In the genomic region with DNA sequence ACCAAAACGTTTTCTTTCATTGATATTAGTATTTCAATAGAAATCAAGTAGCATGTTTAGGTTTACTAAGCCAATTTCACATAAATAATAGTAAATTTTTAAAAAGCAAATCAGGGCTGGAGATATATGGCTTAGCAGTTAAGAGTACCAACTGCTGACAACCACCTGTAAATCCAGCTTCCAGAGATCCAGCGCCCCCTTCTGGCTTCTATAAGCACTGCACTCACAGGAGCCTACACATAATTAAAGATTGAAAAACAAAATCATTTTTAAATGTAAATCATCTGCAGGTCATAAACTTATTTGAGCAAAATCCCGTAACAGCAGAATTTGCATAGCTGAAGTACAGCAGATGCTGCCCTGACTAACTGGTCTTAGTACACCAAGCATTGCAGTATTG, we compare ENCODE assay signal across 27 mouse cellular contexts. TPM values are rescaled to one million over a fixed set of nuclear protein-coding genes. Genes with fewer than 3 reads are reported as not detected.
DNase-seq lines count a peak whose midpoint lies in the region; ATAC-seq and TF ChIP-seq lines count a peak whose summit lies in the region.
"Had no signal": no experiment of that assay in that cellular context is flagged by ENCODE, and none has a peak within 500 bp of the region (broad histone marks: within the 10 kb centered on the region; RNA-seq: fewer than 3 reads in every experiment).

No protein-coding gene starts in this region.

- TF ChIP-seq POLR2A in heart, adult 2 months (IDR thresholded peaks at IDR 0.05; ENCODE audit: insufficient read depth, low read depth, low read length) = no peak
- no peak for TF ChIP-seq POLR2A in liver, adult 2 months (IDR thresholded peaks at IDR 0.05; ENCODE audit: extremely low read depth, insufficient read depth, low read length)
- TF ChIP-seq POLR2A in CH12.LX (IDR thresholded peaks at IDR 0.05; ENCODE audit: low read depth, low read length) = no peak

- 0 out of 2 replicates have a peak, but pooled peaks have one; percentile 8 for TF ChIP-seq CTCF in heart, adult 2 months (IDR thresholded peaks at IDR 0.05)
- no peak for TF ChIP-seq CTCF in liver, adult 2 months (IDR thresholded peaks at IDR 0.05; ENCODE audit: low read depth, low read length)
- TF ChIP-seq CTCF in CH12.LX (conservative IDR thresholded peaks at IDR 0.05 in 1 of 2, IDR thresholded peaks at IDR 0.05 in 1 of 2; ENCODE audit: low read depth in 2 of 2, low read length in 2 of 2) = peak; percentile 9 to 23; a peak in 1 of 4 replicates

- in situ Hi-C loops in CH12.LX (cut with MboI; ENCODE audit: low pct_ligation_motif_present, low pct_unique_long_range_greater_than_20kb, low sequenced_read_pairs) = no loop called here

- 72% methylated on average over 3 of the region's 3 CpGs for WGBS in heart, adult 2 months
- 72% methylated on average over 3 of the region's 3 CpGs for WGBS in liver, adult 2 months
- 47% methylated on average over 3 of the region's 3 CpGs for WGBS in liver, embryonic 12.5 days (ENCODE audit: insufficient replicate concordance)
- 64% methylated on average over 3 of the region's 3 CpGs for WGBS in heart, embryonic 12.5 days

- H3K4me3 ChIP-seq in heart, adult 2 months = no peak overlapping the region
- no peak overlapping the region for H3K4me3 ChIP-seq in liver, adult 2 months (ENCODE audit: insufficient read depth, low read depth, low read length)
- no peak overlapping the region for H3K4me3 ChIP-seq in liver, embryonic 12.5 days
- no peak overlapping the region for H3K4me3 ChIP-seq in CH12.LX (replicated peaks in 1 of 3; ENCODE audit: low read depth in 2 of 3, low read length in 2 of 3, poor library complexity in 1 of 3)
- H3K4me3 ChIP-seq in heart, embryonic 12.5 days = no peak overlapping the region
- H3K4me3 ChIP-seq: hindbrain, embryonic 15.5 days; kidney, embryonic 15.5 days; limb, embryonic 13.5 days; liver, embryonic 15.5 days; midbrain, embryonic 10.5 days; stomach, embryonic 15.5 days had no signal

- no peak for TF ChIP-seq EP300 in heart, adult 2 months (IDR thresholded peaks at IDR 0.05; ENCODE audit: insufficient read depth, low read depth, low read length)
- TF ChIP-seq EP300 in CH12.LX (IDR thresholded peaks at IDR 0.05; ENCODE audit: low read length) = no peak

- H3K9ac ChIP-seq in heart, adult 2 months (ENCODE audit: low read depth, low read length) = no peak overlapping the region
- no peak overlapping the region for H3K9ac ChIP-seq in liver, adult 2 months (ENCODE audit: low read depth, low read length)
- no peak overlapping the region for H3K9ac ChIP-seq in liver, embryonic 12.5 days
- H3K9ac ChIP-seq in CH12.LX (ENCODE audit: insufficient read depth, low read depth) = no peak overlapping the region
- H3K9ac ChIP-seq in heart, embryonic 12.5 days = no peak overlapping the region
- H3K9ac ChIP-seq: hindbrain, embryonic 15.5 days; kidney, embryonic 15.5 days; limb, embryonic 13.5 days; liver, embryonic 15.5 days; stomach, embryonic 15.5 days had no signal

- H3K9me3 ChIP-seq in liver, embryonic 12.5 days (replicated peaks) = 0 out of 2 replicates have a peak, but pooled peaks cover 3% of the 10 kb centered on the region
- peaks cover 3% of the 10 kb centered on the region for H3K9me3 ChIP-seq in CH12.LX (replicated peaks; ENCODE audit: low read length)
- 0 out of 2 replicates have a peak, but pooled peaks cover 2% of the 10 kb centered on the region for H3K9me3 ChIP-seq in heart, embryonic 12.5 days (replicated peaks)
- H3K9me3 ChIP-seq: hindbrain, embryonic 15.5 days; kidney, embryonic 15.5 days; liver, embryonic 15.5 days; stomach, embryonic 15.5 days had no signal

- H3K79me2 ChIP-seq in heart, adult 2 months (replicated peaks; ENCODE audit: control insufficient read depth, insufficient read depth, low read length) = no peaks in the 10 kb centered on the region
- no peaks in the 10 kb centered on the region for H3K79me2 ChIP-seq in liver, adult 2 months (ENCODE audit: control insufficient read depth, insufficient read depth, low read length)
- no peaks in the 10 kb centered on the region for H3K79me2 ChIP-seq in CH12.LX (replicated peaks; ENCODE audit: control insufficient read depth, extremely low read depth, insufficient read depth, poor library complexity, severe bottlenecking)

- H3K4me1 ChIP-seq in heart, adult 2 months (ENCODE audit: control insufficient read depth, insufficient read depth, low read length) = no peaks in the 10 kb centered on the region
- H3K4me1 ChIP-seq in liver, adult 2 months (ENCODE audit: control insufficient read depth, insufficient read depth, low read length) = no peaks in the 10 kb centered on the region
- H3K4me1 ChIP-seq in liver, embryonic 12.5 days = no peaks in the 10 kb centered on the region
- H3K4me1 ChIP-seq in CH12.LX (ENCODE audit: control insufficient read depth in 1 of 2, insufficient read depth in 2 of 2) = no peaks in the 10 kb centered on the region
- no peaks in the 10 kb centered on the region for H3K4me1 ChIP-seq in heart, embryonic 12.5 days (replicated peaks)
- H3K4me1 ChIP-seq: hindbrain, embryonic 15.5 days; kidney, embryonic 15.5 days; limb, embryonic 13.5 days; liver, embryonic 15.5 days; midbrain, embryonic 10.5 days; stomach, embryonic 15.5 days had no signal

- H3K4me2 ChIP-seq in liver, embryonic 12.5 days = no peak overlapping the region
- H3K4me2 ChIP-seq in CH12.LX (ENCODE audit: insufficient read depth, low read depth, poor library complexity, severe bottlenecking) = no peak overlapping the region
- no peak overlapping the region for H3K4me2 ChIP-seq in heart, embryonic 12.5 days
- H3K4me2 ChIP-seq: hindbrain, embryonic 15.5 days; kidney, embryonic 15.5 days; limb, embryonic 13.5 days; liver, embryonic 15.5 days; stomach, embryonic 15.5 days had no signal

- no peak for DNase-seq in heart, adult 2 months
- DNase-seq in heart, postnatal 4 days = no peak
- DNase-seq in liver, adult 2 months (ENCODE audit: extremely low read depth, low read depth, low spot score) = peak; percentile 5
- no peak for DNase-seq in CH12.LX (ENCODE audit: extremely low read depth)
- peak; percentile 53 for DNase-seq in ZHBTc4 (ENCODE audit: low read depth, low spot score)
- DNase-seq in embryo, embryonic 10 days (ENCODE audit: low spot score) = no peak
- DNase-seq: adrenal gland, adult 8-10 months; cerebellum, adult 2 months; cerebellum, postnatal 36 days; gastrocnemius, postnatal 25 days; kidney, adult 11 months; lung, postnatal 10 days; thymus, adult 18-20 months; thymus, postnatal 36 days had no signal

- H3K27ac ChIP-seq in heart, adult 2 months = no peak overlapping the region
- H3K27ac ChIP-seq in liver, adult 2 months (replicated peaks; ENCODE audit: insufficient read depth, low read depth, low read length) = no peak overlapping the region
- H3K27ac ChIP-seq in liver, embryonic 12.5 days = no peak overlapping the region
- H3K27ac ChIP-seq in CH12.LX (ENCODE audit: insufficient read depth, low read depth) = no peak overlapping the region
- H3K27ac ChIP-seq in heart, embryonic 12.5 days (ENCODE audit: poor library complexity, severe bottlenecking) = no peak overlapping the region
- H3K27ac ChIP-seq: hindbrain, embryonic 15.5 days; kidney, embryonic 15.5 days; limb, embryonic 13.5 days; liver, embryonic 15.5 days; midbrain, embryonic 10.5 days; stomach, embryonic 15.5 days had no signal

- ATAC-seq in liver, embryonic 12.5 days = no peak
- ATAC-seq in heart, embryonic 12.5 days (ENCODE audit: insufficient number of reproducible peaks, low FRiP score) = no peak
- ATAC-seq: activated CD4-positive, CD25-positive, alpha-beta regulatory T cell, adult 4 months; forebrain, embryonic 14.5 days; Patski had no signal

- intact Hi-C loops in heart, adult 2 months (cut with DNase I) = no loop called here

- no peaks in the 10 kb centered on the region for H3K27me3 ChIP-seq in heart, adult 2 months (ENCODE audit: control insufficient read depth, insufficient read depth, low read length)
- no peaks in the 10 kb centered on the region for H3K27me3 ChIP-seq in liver, adult 2 months (ENCODE audit: control insufficient read depth, insufficient read depth, low read length)
- no peaks in the 10 kb centered on the region for H3K27me3 ChIP-seq in liver, embryonic 12.5 days (replicated peaks)
- H3K27me3 ChIP-seq in CH12.LX (replicated peaks) = no peaks in the 10 kb centered on the region
- H3K27me3 ChIP-seq in heart, embryonic 12.5 days (replicated peaks) = no peaks in the 10 kb centered on the region
- H3K27me3 ChIP-seq: hindbrain, embryonic 15.5 days; kidney, embryonic 15.5 days; limb, embryonic 13.5 days; liver, embryonic 15.5 days; Patski; stomach, embryonic 15.5 days had no signal

- dilution Hi-C loops in CH12.LX (cut with MboI; ENCODE audit: extremely low pct_ligation_motif_present, extremely low pct_unique_long_range_greater_than_20kb, low sequenced_read_pairs) = no loop called here

- TF ChIP-seq RAD21 in CH12.LX (IDR thresholded peaks at IDR 0.05; ENCODE audit: low read depth, low read length) = no peak; the same call in none of the 2 replicates

- no peaks in the 10 kb centered on the region for H3K36me3 ChIP-seq in heart, adult 2 months (ENCODE audit: control insufficient read depth, insufficient read depth, low read length)
- H3K36me3 ChIP-seq in liver, adult 2 months (ENCODE audit: control insufficient read depth, insufficient read depth, low read length) = no peaks in the 10 kb centered on the region
- H3K36me3 ChIP-seq in liver, embryonic 12.5 days = no peaks in the 10 kb centered on the region
- no peaks in the 10 kb centered on the region for H3K36me3 ChIP-seq in CH12.LX (replicated peaks in 1 of 2; ENCODE audit: control insufficient read depth in 1 of 2, insufficient read depth in 1 of 2, low read length in 1 of 2)
- no peaks in the 10 kb centered on the region for H3K36me3 ChIP-seq in heart, embryonic 12.5 days
- H3K36me3 ChIP-seq: hindbrain, embryonic 15.5 days; kidney, embryonic 15.5 days; limb, embryonic 13.5 days; liver, embryonic 15.5 days; midbrain, embryonic 10.5 days; stomach, embryonic 15.5 days had no signal

TF ChIP-seq in CH12.LX, 34 proteins besides CTCF, POLR2A, EP300 and RAD21 (continues in another document):
- TF ChIP-seq IRF4 (IDR thresholded peaks at IDR 0.05; ENCODE audit: low read depth, low read length) = no peak
- no peak for TF ChIP-seq POLR2AphosphoS2 (IDR thresholded peaks at IDR 0.05; ENCODE audit: low read depth, low read length)
- TF ChIP-seq UBTF (IDR thresholded peaks at IDR 0.05; ENCODE audit: low read depth, low read length) = no peak
- TF ChIP-seq RCOR1 (conservative IDR thresholded peaks at IDR 0.05; ENCODE audit: low read depth, low read length) = no peak
- no peak for TF ChIP-seq NRF1 (IDR thresholded peaks at IDR 0.05; ENCODE audit: low read depth, low read length)

RNA-seq across cellular contexts. Expression of a gene that starts 10.8 kb away (rescaled TPM):
- total RNA-seq in heart, adult 2 months (2021) = under 1 TPM; 0.26 to 0.52 TPM
- 0.04 and 0.12 TPM in 2 replicates for polyA plus RNA-seq in heart, adult 2 months (2012; rRNA removed)
- under 1 TPM in 1 of 2 experiments, not detected in 1; 0.12 TPM for total RNA-seq in heart, postnatal 4 days (2021)
- total RNA-seq in liver, adult 2 months (2014; rRNA removed) = under 0.01 TPM in 1 of 2 replicates, not detected in the other
- not detected in 2 replicates for polyA plus RNA-seq in liver, adult 2 months (2012; rRNA removed)
- polyA plus RNA-seq in liver, embryonic 12.5 days (2016; fragmentation: Nextera tagmentation; extraction: Ambion mirVana) = 0.02 and 0.12 TPM in 2 replicates
- 0.04 TPM in 1 of 2 replicates, not detected in the other for total RNA-seq in CH12.LX (2012; rRNA removed)
- total RNA-seq in CH12.LX (2014; rRNA removed) = not detected in 2 replicates
- not detected in 2 replicates for polyA plus RNA-seq in CH12.LX (2012; ENCODE audit: insufficient read length, low read depth)
- polyA plus RNA-seq in heart, embryonic 12.5 days (2016; fragmentation: Nextera tagmentation; extraction: Ambion mirVana) = 0.34 and 0.60 TPM in 2 replicates
- total RNA-seq: hematopoietic stem cell, adult 5-6 weeks; neutrophil, adult 5-6 weeks had no signal
- polyA plus RNA-seq: activated CD4-positive, CD25-positive, alpha-beta regulatory T cell, adult 4 months had no signal

Comparison
In these comparisons a context has a peak if more than half of its experiments do, and no peak if none do; other contexts are left out.
1. DNase-seq: peak in liver, adult 2 months (single experiment) and ZHBTc4 (single experiment); none in heart, adult 2 months (0 of 2), heart, postnatal 4 days (single experiment), CH12.LX (single experiment) and embryo, embryonic 10 days (single experiment).